Mouse (Mus musculus) liver, postnatal 0 days (tissue): ENCODE measurements at regions not wholly inside any gene's neighbourhood (a gene's known extent, or its start where the extent isn't known, plus 50 kb on each side); places are given as distances from the start of the nearest gene placed in this dataset.

ENCODE experiments used
- ATAC-seq: fragments of 200-750 bp; cut with Nextera tagmentation; 2 replicates; pipeline ENCODE4 v1.8.0; 2017; ENCODE audit warnings: mild to moderate bottlenecking, moderate library complexity
- DNase-seq: peaks from one replicate; pipeline ENCODE4 v3.0.0-alpha.2; 2016
- H3K27ac ChIP-seq: fragments of 300-500 bp; sonication (generic); 2 replicates; pipeline ENCODE4 v1.5.1; 2014; ENCODE audit warnings: antibody characterized with exemption, moderate library complexity, mild to moderate bottlenecking, low read depth
- H3K27me3 ChIP-seq: fragments of 300-500 bp; sonication (generic); 2 replicates; pipeline ENCODE4 v1.6.1; 2014; ENCODE audit warnings: low read length, control low read depth, mixed read lengths; ENCODE audit not compliant: insufficient read depth
- H3K36me3 ChIP-seq: fragments of 300-500 bp; sonication (generic); replicated peaks from 2 replicates; pipeline ENCODE4 v1.6.1; 2014; ENCODE audit warnings: mild to moderate bottlenecking, control low read depth, low read length, moderate library complexity, mixed read lengths; ENCODE audit not compliant: insufficient read depth
- H3K4me1 ChIP-seq: fragments of 300-500 bp; sonication (generic); 2 replicates; pipeline ENCODE4 v1.6.1; 2014; ENCODE audit warnings: antibody characterized with exemption, mild to moderate bottlenecking, control low read depth; ENCODE audit not compliant: insufficient read depth
- H3K4me2 ChIP-seq: fragments of 300-500 bp; sonication (generic); 2 replicates; pipeline ENCODE4 v1.6.1; 2014; ENCODE audit warnings: low read depth, mild to moderate bottlenecking, low read length, moderate library complexity, mixed read lengths
- H3K4me3 ChIP-seq: fragments of 300-500 bp; sonication (generic); 2 replicates; pipeline ENCODE4 v1.5.1; 2014; ENCODE audit warnings: low read depth, low read length
- H3K9ac ChIP-seq: fragments of 300-500 bp; sonication (generic); replicated peaks from 2 replicates; pipeline ENCODE4 v1.6.1; 2014; ENCODE audit warnings: mild to moderate bottlenecking, moderate library complexity
- H3K9me3 ChIP-seq: fragments of 300-500 bp; sonication (generic); 2 replicates; pipeline ENCODE4 v1.6.1; 2016; ENCODE audit warnings: mild to moderate bottlenecking, control low read depth, low read length, mixed read lengths
- CTCF ChIP-seq: sonication (generic); IDR thresholded peaks from 2 replicates; pipeline ENCODE4 v1.5.1; 2016; ENCODE audit warnings: antibody characterized with exemption, low read depth
- EP300 ChIP-seq: IDR thresholded peaks from 2 replicates; pipeline ENCODE4 v1.6.1; 2016; ENCODE audit warnings: antibody characterized with exemption, low read depth, mild to moderate bottlenecking
- WGBS: fragments of 180-500 bp; shearing (Covaris S2); extraction: QIAGEN DNeasy Blood & Tissue Kit; methylation state at CpG from one replicate; pipeline ENCODE4 v1.1.7; 2014; ENCODE audit not compliant: insufficient replicate concordance; 5-methylcytosine and 5-hydroxymethylcytosine counted together

DNA sequence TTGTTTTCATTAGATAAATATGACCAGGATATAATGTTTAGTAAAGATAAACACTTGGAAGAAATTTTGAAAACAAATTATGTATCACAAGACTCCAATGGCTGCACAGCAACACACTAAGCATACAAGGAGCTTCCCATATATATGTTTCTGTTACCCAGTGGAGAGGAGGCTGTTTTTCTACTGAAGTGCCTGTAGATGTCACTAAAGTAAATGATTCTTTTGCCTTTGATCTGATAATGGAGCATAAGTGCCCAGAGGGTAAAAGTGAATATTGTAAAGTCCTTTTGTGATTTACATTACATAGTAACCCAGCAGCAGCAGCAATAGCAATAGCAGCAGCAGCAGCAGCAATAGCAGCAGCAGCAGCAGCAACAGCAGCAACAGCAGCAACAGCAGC lies 226.3 kb downstream of the Ahr start:
- H3K4me1 ChIP-seq = no peaks in the 10 kb centered on the region
- no peaks in the 10 kb centered on the region for H3K9me3 ChIP-seq
- TF ChIP-seq EP300 (no peak), CTCF (peak; percentile 51)
- no peak overlapping the region for H3K27ac ChIP-seq
- no peak overlapping the region for H3K9ac ChIP-seq
- no peaks in the 10 kb centered on the region for H3K27me3 ChIP-seq
- no peaks in the 10 kb centered on the region for H3K36me3 ChIP-seq
- H3K4me3 ChIP-seq = no peak overlapping the region
- DNase-seq (no peak), ATAC-seq (no peak)
- H3K4me2 ChIP-seq = no peak overlapping the region

GRCm38 (mm10) chr12:35303764-35304717 lies 230.8 kb downstream of the Ahr start:
- 58% methylated on average over 3 of the region's 3 CpGs for WGBS
- ATAC-seq = no peak
- DNase-seq = no peak

GRCm38 (mm10) chr12:35303188-35303587 lies 231.7 kb downstream of the Ahr start:
- no peaks in the 10 kb centered on the region for H3K27me3 ChIP-seq
- no peaks in the 10 kb centered on the region for H3K36me3 ChIP-seq
- ATAC-seq (no peak), DNase-seq (no peak)
- H3K4me3 ChIP-seq = no peak overlapping the region
- no peak for TF ChIP-seq EP300
- H3K9me3 ChIP-seq = no peaks in the 10 kb centered on the region
- H3K27ac ChIP-seq = no peak overlapping the region
- no peaks in the 10 kb centered on the region for H3K4me1 ChIP-seq
- H3K9ac ChIP-seq = no peak overlapping the region
- H3K4me2 ChIP-seq = no peak overlapping the region
- WGBS = 60% methylated on average over 2 of the region's 2 CpGs

More at GRCm38 (mm10) chr12:35303764-35304717, 230.8 kb downstream of the Ahr start:
- H3K27me3 ChIP-seq = no peaks in the 10 kb centered on the region
- no peaks in the 10 kb centered on the region for H3K4me1 ChIP-seq
- no peak overlapping the region for H3K4me3 ChIP-seq
- no peak for TF ChIP-seq CTCF
- TF ChIP-seq EP300 = no peak
- H3K9ac ChIP-seq = no peak overlapping the region
- H3K36me3 ChIP-seq = no peaks in the 10 kb centered on the region
- H3K27ac ChIP-seq = no peak overlapping the region
- H3K9me3 ChIP-seq = no peaks in the 10 kb centered on the region
- no peak overlapping the region for H3K4me2 ChIP-seq

GRCm38 (mm10) chr12:35294668-35295067 lies 240.2 kb downstream of the Ahr start:
- H3K36me3 ChIP-seq = no peaks in the 10 kb centered on the region
- no peak overlapping the region for H3K4me3 ChIP-seq
- H3K9me3 ChIP-seq = no peaks in the 10 kb centered on the region
- ATAC-seq (peak; percentile 69), DNase-seq (no peak)
- H3K4me1 ChIP-seq = no peaks in the 10 kb centered on the region
- peak overlapping the region; percentile 69 for H3K27ac ChIP-seq
- H3K4me2 ChIP-seq = no peak overlapping the region
- no peaks in the 10 kb centered on the region for H3K27me3 ChIP-seq
- TF ChIP-seq EP300 (no peak), CTCF (no peak)
- 57% methylated on average over 1 of the region's 1 CpGs for WGBS
- no peak overlapping the region for H3K9ac ChIP-seq

- DNase-seq (no peak), ATAC-seq (no peak)
- WGBS = 63% methylated on average over 2 of the region's 2 CpGs
- H3K4me3 ChIP-seq = no peak overlapping the region
- no peaks in the 10 kb centered on the region for H3K27me3 ChIP-seq
- no peaks in the 10 kb centered on the region for H3K9me3 ChIP-seq
- H3K4me2 ChIP-seq = no peak overlapping the region
- H3K4me1 ChIP-seq = no peaks in the 10 kb centered on the region
- H3K27ac ChIP-seq = no peak overlapping the region
- TF ChIP-seq EP300 = no peak
- TF ChIP-seq CTCF = no peak
- H3K36me3 ChIP-seq = no peaks in the 10 kb centered on the region
- H3K9ac ChIP-seq = no peak overlapping the region
Observed at GRCm38 (mm10) chr12:35293566-35293965, 241.3 kb downstream of the Ahr start.

DNA sequence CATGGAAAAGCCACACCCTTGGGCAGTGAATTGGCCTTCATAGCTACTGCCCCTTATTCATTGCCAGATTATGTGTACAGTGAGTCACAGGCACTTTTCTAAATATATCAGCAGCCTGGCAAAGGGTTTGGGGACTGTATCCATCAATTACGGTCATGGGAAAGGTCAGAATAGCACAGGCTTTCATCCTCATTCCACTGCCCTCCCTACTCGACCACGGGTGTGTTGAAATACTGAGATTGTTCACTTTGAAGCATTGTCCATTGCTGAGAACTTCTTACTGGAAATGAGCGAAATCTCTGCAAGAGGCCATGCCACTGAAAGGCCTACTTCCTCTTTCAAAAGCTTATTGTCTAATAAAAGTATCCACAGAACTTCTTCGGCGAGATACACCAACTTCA lies 242.9 kb downstream of the Ahr start:
- no peak overlapping the region for H3K27ac ChIP-seq
- ATAC-seq = peak; percentile 25; the same call in 1 of the 2 replicates
- 56% methylated on average over 6 of the region's 6 CpGs for WGBS

More for the DNA sequence above, 242.9 kb downstream of the Ahr start:
- no peak overlapping the region for H3K9ac ChIP-seq
- H3K4me1 ChIP-seq = no peaks in the 10 kb centered on the region
- no peak overlapping the region for H3K4me2 ChIP-seq
- no peaks in the 10 kb centered on the region for H3K36me3 ChIP-seq
- H3K4me3 ChIP-seq = no peak overlapping the region
- DNase-seq = no peak
- TF ChIP-seq EP300 (peak; percentile 28; the same call in 1 of the 2 replicates), CTCF (no peak)
- no peaks in the 10 kb centered on the region for H3K9me3 ChIP-seq
- H3K27me3 ChIP-seq = no peaks in the 10 kb centered on the region
